Mouse (Mus musculus) spleen, postnatal 36 days (tissue): ENCODE results near the gene Entpd3.
A peak's percentile ranks its signal among the peaks of the same experiment; 100 is the strongest.

Experiments
- DNase-seq, 2 experiments: peaks; one replicate each; pipeline ENCODE4 v3.0.0; 2022; ENCODE audit warnings: low spot score in 2 of 2, mixed read lengths in 1 of 2

Entpd3 gene

GRCm38 (mm10) chr9:120579808-120580207 is 40.2 kb downstream of the Entpd3 start:
- no peak for DNase-seq

- DNase-seq: peak; percentile 61 to 68
Measured at GRCm38 (mm10) chr9:120581941-120582618, 42.5 kb downstream of the Entpd3 start.

GRCm38 (mm10) chr9:120582619-120583308 is 43.1 kb downstream of the Entpd3 start:
- DNase-seq: peak; percentile 87 to 90

- DNase-seq: no peak
Measured at GRCm38 (mm10) chr9:120583314-120583713, 43.7 kb downstream of the Entpd3 start.

GRCm38 (mm10) chr9:120586546-120586945 is 46.9 kb downstream of the Entpd3 start:
- peak; percentile 41 to 68 for DNase-seq

GRCm38 (mm10) chr9:120591490-120591889 is 51.9 kb downstream of the Entpd3 start:
- DNase-seq: peak; percentile 41 to 53

GRCm38 (mm10) chr9:120593383-120594101 is 53.9 kb downstream of the Entpd3 start:
- DNase-seq: no peak

- no peak for DNase-seq
Measured at GRCm38 (mm10) chr9:120594839-120595238, 55.2 kb downstream of the Entpd3 start.

GRCm38 (mm10) chr9:120595306-120595705 is 55.7 kb downstream of the Entpd3 start:
- DNase-seq: no peak

GRCm38 (mm10) chr9:120601488-120602171 is 62.0 kb downstream of the Entpd3 start:
- peak in 1 of 2 experiments; percentile 11 for DNase-seq

- DNase-seq: no peak
Measured at GRCm38 (mm10) chr9:120602172-120602838, 62.7 kb downstream of the Entpd3 start.

GRCm38 (mm10) chr9:120602839-120603511 is 63.4 kb downstream of the Entpd3 start:
- DNase-seq: peak; percentile 34 to 36

GRCm38 (mm10) chr9:120603512-120603908 is 63.9 kb downstream of the Entpd3 start:
- DNase-seq: no peak

- DNase-seq: no peak
Measured at GRCm38 (mm10) chr9:120603956-120604355, 64.3 kb downstream of the Entpd3 start.

- no peak for DNase-seq
Measured at GRCm38 (mm10) chr9:120611055-120611454, 71.4 kb downstream of the Entpd3 start.

- DNase-seq: no peak
Measured at GRCm38 (mm10) chr9:120614059-120614458, 74.4 kb downstream of the Entpd3 start.
